Mouse (Mus musculus) cerebellum, adult 2 months (tissue): ENCODE measurements around the gene Idh3a.

Experiments used
- CTCF ChIP-seq: fragments of 200-500 bp; IDR thresholded peaks from 2 replicates; pipeline ENCODE4 v1.5.1; 2011; ENCODE audit warnings: low read depth, mild to moderate bottlenecking, control low read depth, low read length, moderate library complexity, borderline replicate concordance; ENCODE audit not compliant: insufficient read depth
- POLR2A ChIP-seq: fragments of 200-500 bp; IDR thresholded peaks from 2 replicates; pipeline ENCODE4 v1.6.1; 2011; ENCODE audit warnings: low read length, control low read depth, borderline replicate concordance; ENCODE audit not compliant: insufficient read depth

- TF ChIP-seq POLR2A = no peak
- TF ChIP-seq CTCF = no peak
Measured at GRCm38 (mm10) chr9:54602386-54602785, 16.3 kb downstream of the Idh3a start.
